Mouse (Mus musculus): ENCODE results near the gene Glrx3.
A peak's percentile ranks its signal among the peaks of the same experiment; 100 is the strongest.

Glrx3 gene

GRCm38 (mm10) chr7:137437440-137438178 is at the start of gene Glrx3:
Gene Glrx3 (plus strand): TSS chr7:137437614.
- DNase-seq (ENCODE audit: low read depth, low spot score) = peak; percentile 93

- DNase-seq (ENCODE audit: low read depth, low spot score) = no peak
These were observed 49.6 kb upstream of the Glrx3 start for GRCm38 (mm10) chr7:137387863-137388262.

DNA sequence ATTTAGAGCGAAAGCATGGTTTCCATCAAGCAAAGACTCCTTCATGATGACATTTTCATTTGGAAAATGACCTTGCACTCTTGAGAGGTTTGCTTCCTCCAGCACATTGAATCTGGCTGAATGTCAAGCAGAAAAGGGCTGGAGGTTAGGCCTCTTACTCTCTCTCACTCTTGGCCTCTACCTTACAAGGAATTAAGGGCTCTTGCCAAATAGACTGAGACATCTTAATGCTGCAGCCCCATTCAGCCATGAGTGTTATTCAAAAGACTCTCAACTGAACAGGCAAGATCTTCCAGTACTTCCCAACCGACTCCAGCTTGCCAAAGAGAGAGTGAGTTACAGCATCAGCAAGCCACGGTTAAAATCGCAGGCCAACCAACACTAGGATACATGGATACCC is 42.0 kb upstream of the Glrx3 start:
- no peak for DNase-seq (ENCODE audit: low read depth, low spot score)

- peak; percentile 19 for DNase-seq (ENCODE audit: low read depth, low spot score)
These were observed 40.0 kb upstream of the Glrx3 start for GRCm38 (mm10) chr7:137397361-137397910.

GRCm38 (mm10) chr7:137398973-137399372 is 38.4 kb upstream of the Glrx3 start:
- DNase-seq (ENCODE audit: low read depth, low spot score) = no peak

DNA sequence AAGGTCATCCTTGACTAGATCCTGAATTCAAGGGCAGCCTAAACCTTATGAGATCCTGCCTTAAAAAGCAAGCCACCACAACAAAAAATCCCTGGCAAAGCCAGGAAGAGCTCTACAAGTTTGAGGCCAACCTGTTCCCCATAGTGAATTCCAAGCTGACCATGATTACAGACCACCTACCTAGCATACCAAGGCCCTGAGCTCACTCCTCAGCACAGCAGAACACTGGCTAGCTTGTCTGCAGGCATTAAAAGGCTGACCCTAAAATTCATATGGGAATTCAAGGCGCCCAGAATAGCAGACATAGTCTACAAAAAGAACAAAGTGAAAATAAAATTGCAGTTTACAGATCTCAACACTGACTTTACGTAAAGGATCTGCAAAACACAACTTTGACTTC is 33.3 kb upstream of the Glrx3 start:
- no peak for DNase-seq (ENCODE audit: low read depth, low spot score)

- peak; percentile 89 for DNase-seq (ENCODE audit: low read depth, low spot score)
These were observed 29.9 kb upstream of the Glrx3 start for GRCm38 (mm10) chr7:137407428-137408058.

DNA sequence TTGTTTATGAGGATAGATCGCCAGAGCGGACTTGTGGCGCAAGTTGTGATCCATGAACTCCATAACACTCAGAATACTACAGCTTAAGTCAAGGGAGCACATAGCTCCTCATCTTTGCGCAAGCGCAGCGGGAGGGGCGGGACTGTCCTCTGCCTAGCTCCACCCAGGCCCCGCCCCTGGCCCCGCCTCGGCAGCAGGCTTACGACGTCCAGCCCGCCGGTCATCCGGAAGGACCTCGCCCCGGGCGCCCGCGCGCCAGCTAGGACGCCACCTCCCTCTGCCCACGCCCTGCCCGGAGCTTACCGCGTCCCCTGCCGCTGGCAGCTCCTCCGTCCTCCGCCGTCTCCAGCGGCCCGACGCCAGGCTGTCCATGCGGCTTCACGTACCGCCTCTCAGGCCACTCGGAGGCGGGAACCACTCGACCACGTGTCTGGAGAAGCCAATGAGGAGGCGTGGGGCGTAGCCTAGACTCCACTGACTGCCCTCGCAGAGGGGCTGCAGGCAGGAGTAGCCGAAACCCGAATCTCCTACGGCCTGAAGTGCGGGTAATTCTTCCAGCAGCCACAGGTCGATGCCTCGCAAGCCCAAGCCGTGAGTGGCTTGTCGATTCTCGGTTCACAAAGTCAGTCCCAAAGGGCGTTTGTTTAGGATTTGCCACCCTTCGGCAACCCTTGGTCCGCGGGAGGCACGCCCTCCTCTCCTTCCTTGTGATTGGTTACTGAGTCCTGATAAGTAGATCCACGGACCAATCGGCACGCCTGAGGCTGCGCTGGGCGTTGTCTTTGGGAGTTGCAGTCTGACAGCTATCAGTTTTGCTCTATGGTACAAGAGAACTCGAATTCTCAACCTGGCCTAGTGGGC is 26.8 kb upstream of the Glrx3 start, which contains the start of gene 9430038I01Rik:
TSS of gene 9430038I01Rik (minus strand) at position 426 of the 861 bp plus-strand sequence.
- DNase-seq (ENCODE audit: low read depth, low spot score) = peak; percentile 100

DNA sequence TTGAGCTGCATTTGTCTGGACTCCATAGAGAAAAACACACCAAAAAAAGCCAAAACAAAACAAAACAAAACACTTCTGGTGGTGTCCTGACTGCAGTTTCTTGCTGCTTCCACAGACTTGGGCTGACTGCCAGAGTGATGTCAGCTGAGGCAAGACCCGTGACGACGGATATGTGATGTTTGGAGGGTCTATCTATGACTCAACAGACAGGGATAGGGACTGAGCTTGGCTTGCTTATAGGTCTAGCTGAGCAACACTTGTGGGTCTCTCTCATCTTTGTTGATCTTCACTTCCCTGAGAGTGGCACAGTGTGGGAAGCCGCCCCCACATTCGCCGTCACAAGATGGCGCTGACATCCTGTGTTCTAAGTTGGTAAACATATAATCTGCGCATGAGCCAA is 22.7 kb upstream of the Glrx3 start:
- DNase-seq (ENCODE audit: low read depth, low spot score) = peak; percentile 84

- DNase-seq (ENCODE audit: low read depth, low spot score) = no peak
These were observed 16.9 kb upstream of the Glrx3 start for GRCm38 (mm10) chr7:137420550-137420949.

GRCm38 (mm10) chr7:137421236-137421635 is 16.2 kb upstream of the Glrx3 start:
- DNase-seq (ENCODE audit: low read depth, low spot score) = no peak

GRCm38 (mm10) chr7:137426693-137427092 is 10.7 kb upstream of the Glrx3 start:
- no peak for DNase-seq (ENCODE audit: low read depth, low spot score)

DNA sequence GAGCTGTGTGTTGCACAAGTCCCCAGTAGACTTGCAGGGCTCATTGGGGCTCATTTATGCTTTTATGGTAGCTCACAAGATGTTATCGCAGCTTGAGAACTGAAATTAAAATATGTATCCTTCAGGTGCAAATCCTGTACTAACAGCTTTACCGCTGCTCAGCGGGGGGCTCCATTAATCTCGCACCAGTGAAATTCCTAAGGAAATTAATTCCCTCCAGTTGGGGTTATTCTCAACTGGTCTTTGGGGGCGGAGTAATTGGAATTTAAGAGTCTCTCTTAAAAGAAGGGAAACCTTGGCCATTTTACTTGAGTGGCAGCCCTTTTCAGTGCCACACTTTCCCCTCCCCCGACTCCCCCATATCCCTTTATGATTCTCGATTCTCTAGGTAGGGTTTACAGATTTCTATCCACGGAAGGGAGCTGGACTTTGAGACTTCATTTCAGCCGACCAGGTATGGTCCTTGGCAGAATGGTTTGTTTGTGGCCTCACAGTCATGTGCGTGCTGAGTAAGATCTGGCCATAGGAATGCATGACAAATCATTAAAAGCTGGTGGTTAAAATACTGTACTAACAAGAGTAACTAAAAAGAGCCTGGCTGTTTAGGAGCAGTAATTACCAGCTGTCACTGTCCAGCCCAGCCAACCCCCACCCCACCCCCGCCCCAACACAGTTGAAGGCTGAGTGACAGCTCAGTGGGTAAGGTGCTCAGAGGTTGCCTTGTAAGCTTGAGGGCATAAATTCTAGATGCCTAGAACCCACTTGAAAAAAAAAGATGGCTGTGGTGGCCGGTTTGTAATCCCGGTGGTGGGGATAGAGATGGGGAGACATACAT is 5.4 kb upstream of the Glrx3 start:
- DNase-seq (ENCODE audit: low read depth, low spot score) = no peak

GRCm38 (mm10) chr7:137436901-137437300 is 513 bp upstream of the Glrx3 start:
- DNase-seq (ENCODE audit: low read depth, low spot score) = no peak

DNA sequence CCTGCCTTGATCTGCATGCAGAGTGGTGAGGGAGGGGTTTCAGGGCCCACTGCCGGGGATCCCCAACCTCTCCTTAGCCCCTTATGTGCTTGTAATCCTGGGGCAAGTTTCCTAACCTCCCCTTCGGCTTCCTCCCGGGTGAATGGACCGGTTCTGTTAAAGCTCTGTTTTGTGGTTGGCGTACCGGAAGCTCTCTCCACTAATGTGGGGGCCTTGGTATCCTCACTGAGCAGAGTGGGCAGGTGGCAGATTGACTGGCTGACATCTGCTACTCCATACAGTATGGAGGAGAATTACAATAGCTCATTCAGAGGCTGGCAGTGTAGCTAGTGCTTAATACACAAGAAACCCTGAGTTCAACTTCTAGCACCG is 751 bp downstream of the Glrx3 start:
- DNase-seq (ENCODE audit: low read depth, low spot score) = peak; percentile 61

GRCm38 (mm10) chr7:137438962-137439361 is 1.5 kb downstream of the Glrx3 start:
- peak; percentile 25 for DNase-seq (ENCODE audit: low read depth, low spot score)

GRCm38 (mm10) chr7:137442951-137443350 is 5.5 kb downstream of the Glrx3 start:
- no peak for DNase-seq (ENCODE audit: low read depth, low spot score)

- DNase-seq (ENCODE audit: low read depth, low spot score) = no peak
These were observed 7.9 kb downstream of the Glrx3 start for GRCm38 (mm10) chr7:137445321-137445720.

- no peak for DNase-seq (ENCODE audit: low read depth, low spot score)
These were observed 24.0 kb downstream of the Glrx3 start for GRCm38 (mm10) chr7:137461396-137461795.

GRCm38 (mm10) chr7:137468174-137468573 is 30.8 kb downstream of the Glrx3 start:
- peak; percentile 46 for DNase-seq (ENCODE audit: low read depth, low spot score)
